Mouse (Mus musculus): ENCODE measurements around the gene Olfr957. TPM values are rescaled to one million over a fixed set of nuclear protein-coding genes. Genes with fewer than 3 reads are reported as not detected.

Olfr957 gene
- polyA plus RNA-seq, 1 experiment from 2014 or later, result not detected

Other genes with a start within 250 kb of the Olfr957 start
- gene Olfr945, start 239.0 kb downstream of the Olfr957 start, polyA plus RNA-seq (2016; fragmentation: Nextera tagmentation; extraction: Ambion mirVana), result not detected in 2 replicates
- not detected in 2 replicates for gene Olfr948, start 189.8 kb downstream of the Olfr957 start, polyA plus RNA-seq (2016; fragmentation: Nextera tagmentation; extraction: Ambion mirVana)
- gene Olfr951, start 128.4 kb downstream of the Olfr957 start, polyA plus RNA-seq (2016; fragmentation: Nextera tagmentation; extraction: Ambion mirVana), result not detected in 2 replicates
- gene Olfr952, start 88.7 kb downstream of the Olfr957 start, polyA plus RNA-seq (2016; fragmentation: Nextera tagmentation; extraction: Ambion mirVana), result not detected in 2 replicates
- gene Olfr954, start 59.1 kb downstream of the Olfr957 start, polyA plus RNA-seq (2016; fragmentation: Nextera tagmentation; extraction: Ambion mirVana), result not detected in 2 replicates
- gene Olfr955, start 43.9 kb downstream of the Olfr957 start, polyA plus RNA-seq (2016; fragmentation: Nextera tagmentation; extraction: Ambion mirVana), result not detected in 2 replicates
- not detected in 2 replicates for gene Olfr44, start 21.8 kb downstream of the Olfr957 start, polyA plus RNA-seq (2016; fragmentation: Nextera tagmentation; extraction: Ambion mirVana)
- gene Olfr958, start 38.2 kb upstream of the Olfr957 start, polyA plus RNA-seq (2016; fragmentation: Nextera tagmentation; extraction: Ambion mirVana), result not detected in 2 replicates
- not detected in 2 replicates for gene Olfr959, start 59.8 kb upstream of the Olfr957 start, polyA plus RNA-seq (2016; fragmentation: Nextera tagmentation; extraction: Ambion mirVana)
- gene AW551984, start 88.6 kb upstream of the Olfr957 start, polyA plus RNA-seq (2016; fragmentation: Nextera tagmentation; extraction: Ambion mirVana), result 30.6 and 34.7 TPM in 2 replicates
- gene Olfr148, start 94.8 kb upstream of the Olfr957 start, polyA plus RNA-seq (2016; fragmentation: Nextera tagmentation; extraction: Ambion mirVana), result not detected in 2 replicates
- gene Olfr960, start 105.6 kb upstream of the Olfr957 start, polyA plus RNA-seq (2016; fragmentation: Nextera tagmentation; extraction: Ambion mirVana), result not detected in 2 replicates
- not detected in 2 replicates for gene Olfr961, start 129.3 kb upstream of the Olfr957 start, polyA plus RNA-seq (2016; fragmentation: Nextera tagmentation; extraction: Ambion mirVana)
- not detected in 2 replicates for gene Olfr963, start 151.4 kb upstream of the Olfr957 start, polyA plus RNA-seq (2016; fragmentation: Nextera tagmentation; extraction: Ambion mirVana)
- not detected in 2 replicates for gene Olfr149, start 191.3 kb upstream of the Olfr957 start, polyA plus RNA-seq (2016; fragmentation: Nextera tagmentation; extraction: Ambion mirVana)
- gene Olfr965, start 195.5 kb upstream of the Olfr957 start, polyA plus RNA-seq (2016; fragmentation: Nextera tagmentation; extraction: Ambion mirVana), result not detected in 2 replicates
- gene Olfr150, start 215.2 kb upstream of the Olfr957 start, polyA plus RNA-seq (2016; fragmentation: Nextera tagmentation; extraction: Ambion mirVana), result not detected in 2 replicates
- not detected in 2 replicates for gene Olfr967, start 230.4 kb upstream of the Olfr957 start, polyA plus RNA-seq (2016; fragmentation: Nextera tagmentation; extraction: Ambion mirVana)